Mouse (Mus musculus) ovary, postnatal 14 days (tissue): ENCODE measurements around the gene Dusp13.

Experiments used
- DNase-seq: peaks from one replicate; pipeline ENCODE4 v3.0.0; 2022; ENCODE audit warnings: low spot score

Dusp13 gene

GRCm38 (mm10) chr14:21750881-21751542 is at the start of gene Dusp13:
Dusp13 (minus strand) TSS chr14:21751181.
- peak; percentile 41 for DNase-seq

- DNase-seq: no peak
These were observed 49.7 kb upstream of the Dusp13 start for GRCm38 (mm10) chr14:21800641-21801040.

GRCm38 (mm10) chr14:21792250-21792649 is 41.3 kb upstream of the Dusp13 start:
- DNase-seq: no peak

GRCm38 (mm10) chr14:21791722-21792121 is 40.7 kb upstream of the Dusp13 start:
- no peak for DNase-seq

GRCm38 (mm10) chr14:21790585-21791251 is 39.7 kb upstream of the Dusp13 start:
- DNase-seq: no peak

- DNase-seq: no peak
These were observed 37.1 kb upstream of the Dusp13 start for GRCm38 (mm10) chr14:21788121-21788520.

- no peak for DNase-seq
These were observed 36.4 kb upstream of the Dusp13 start for GRCm38 (mm10) chr14:21787374-21787773.

GRCm38 (mm10) chr14:21786500-21786899 is 35.5 kb upstream of the Dusp13 start:
- DNase-seq: no peak

- no peak for DNase-seq
These were observed 25.2 kb upstream of the Dusp13 start for GRCm38 (mm10) chr14:21776201-21776600.

GRCm38 (mm10) chr14:21773946-21774345 is 23.0 kb upstream of the Dusp13 start:
- no peak for DNase-seq

GRCm38 (mm10) chr14:21772506-21773281 is 21.7 kb upstream of the Dusp13 start:
- no peak for DNase-seq

- DNase-seq: no peak
These were observed 15.5 kb upstream of the Dusp13 start for GRCm38 (mm10) chr14:21766398-21766958.

GRCm38 (mm10) chr14:21765754-21766397 is 14.9 kb upstream of the Dusp13 start:
- no peak for DNase-seq

- DNase-seq: no peak
These were observed 13.7 kb upstream of the Dusp13 start for GRCm38 (mm10) chr14:21764646-21765045.

GRCm38 (mm10) chr14:21763736-21764135 is 12.8 kb upstream of the Dusp13 start:
- DNase-seq: no peak

GRCm38 (mm10) chr14:21761560-21761959 is 10.6 kb upstream of the Dusp13 start:
- no peak for DNase-seq

GRCm38 (mm10) chr14:21753367-21753766 is 2.4 kb upstream of the Dusp13 start:
- DNase-seq: no peak

GRCm38 (mm10) chr14:21752411-21752810 is 1.4 kb upstream of the Dusp13 start:
- no peak for DNase-seq

- DNase-seq: peak; percentile 80
These were observed 737 bp downstream of the Dusp13 start, which contains the start of gene Samd8 for GRCm38 (mm10) chr14:21750008-21750880. Samd8 (plus strand) TSS chr14:21750531.

- DNase-seq: peak; percentile 36
These were observed 2.7 kb downstream of the Dusp13 start for GRCm38 (mm10) chr14:21748142-21748870.
